Mouse (Mus musculus) retina, embryonic 14.5 days (tissue): Measurements from ENCODE around the gene Ostc.
A peak's percentile ranks its signal among the peaks of the same experiment; 100 is the strongest.

ENCODE experiments used
- DNase-seq: peaks from one replicate; pipeline ENCODE4 v3.0.0-alpha.2; 2015; ENCODE audit warnings: low spot score

The Ostc gene

DNA sequence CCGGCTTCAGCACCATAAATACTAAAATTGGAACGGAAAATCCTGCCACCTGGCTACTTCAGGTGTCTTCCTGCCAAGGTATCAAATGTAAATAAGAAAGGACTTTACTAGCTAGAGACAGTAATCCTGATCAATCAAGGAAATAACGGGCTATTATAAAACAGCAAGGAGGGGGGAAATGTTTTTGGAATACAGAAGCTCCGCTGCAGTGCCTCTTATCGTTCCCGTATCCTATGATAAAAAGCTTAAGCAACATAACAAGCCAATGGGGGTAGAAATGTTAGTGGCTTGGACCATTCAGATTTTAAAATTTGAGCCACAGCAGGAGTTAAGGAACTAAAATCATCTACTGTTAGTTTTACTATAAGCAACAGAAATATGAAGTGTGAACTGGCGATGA, 859 bp upstream of the Ostc start:
- no peak for DNase-seq

DNA sequence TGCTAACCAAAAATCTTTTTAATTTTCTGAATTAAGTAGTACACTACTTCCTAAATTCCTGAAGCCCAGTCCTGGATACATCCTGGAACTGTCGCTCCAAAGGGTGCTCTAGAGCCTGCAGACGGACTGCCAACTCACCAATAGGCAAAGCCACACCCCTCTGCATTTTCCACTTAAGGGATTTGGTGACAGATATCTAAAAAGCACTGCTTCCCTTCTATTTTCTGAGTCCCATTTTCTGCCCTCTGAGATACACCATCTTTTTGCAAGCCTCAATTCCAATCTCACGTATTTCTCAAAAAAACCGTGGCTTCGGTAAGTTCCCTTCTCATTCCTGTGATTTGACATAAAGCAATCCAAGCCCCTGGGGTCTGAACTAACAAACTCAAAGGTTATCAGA, 715 bp downstream of the Ostc start:
- DNase-seq, result no peak

DNA sequence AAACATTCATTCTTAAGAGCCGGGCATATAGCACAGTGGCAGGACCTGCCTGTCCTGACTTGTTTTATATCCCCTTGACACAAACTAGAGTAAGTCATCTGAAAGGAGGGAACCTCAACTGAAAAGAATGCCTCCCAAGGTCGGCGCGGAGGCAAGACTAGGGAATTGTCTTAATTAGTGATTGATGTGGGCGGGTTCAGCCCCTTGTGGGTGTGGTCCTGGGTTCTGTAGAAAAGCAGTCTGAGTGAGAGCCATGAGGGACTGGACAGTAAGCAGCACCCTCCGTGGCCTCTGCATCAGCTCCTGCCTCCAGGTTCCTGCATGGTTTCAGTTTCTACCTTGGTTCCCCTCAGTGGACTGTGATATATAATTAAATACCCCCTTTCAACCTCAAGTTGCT, 7.0 kb downstream of the Ostc start:
- DNase-seq, result no peak

DNA sequence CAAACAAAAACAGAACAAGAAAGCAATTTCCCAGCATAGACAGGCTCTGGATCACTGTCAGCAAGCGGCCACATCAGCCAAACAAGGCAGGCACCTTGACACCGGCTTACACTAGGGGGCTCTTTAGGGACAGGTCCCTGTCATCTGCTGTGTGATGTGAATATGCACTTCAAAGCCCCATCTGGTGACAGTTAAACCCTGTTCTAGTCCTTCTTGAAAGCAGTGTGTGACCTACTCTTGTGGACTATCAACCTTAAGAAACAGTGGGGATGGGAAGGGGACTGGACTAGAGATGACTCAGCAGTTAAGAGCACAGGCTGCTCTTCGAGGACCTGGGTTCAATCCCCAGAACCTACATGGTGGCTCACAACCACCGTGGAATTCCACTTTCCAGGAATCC, 11.6 kb downstream of the Ostc start:
- DNase-seq, result no peak

DNA sequence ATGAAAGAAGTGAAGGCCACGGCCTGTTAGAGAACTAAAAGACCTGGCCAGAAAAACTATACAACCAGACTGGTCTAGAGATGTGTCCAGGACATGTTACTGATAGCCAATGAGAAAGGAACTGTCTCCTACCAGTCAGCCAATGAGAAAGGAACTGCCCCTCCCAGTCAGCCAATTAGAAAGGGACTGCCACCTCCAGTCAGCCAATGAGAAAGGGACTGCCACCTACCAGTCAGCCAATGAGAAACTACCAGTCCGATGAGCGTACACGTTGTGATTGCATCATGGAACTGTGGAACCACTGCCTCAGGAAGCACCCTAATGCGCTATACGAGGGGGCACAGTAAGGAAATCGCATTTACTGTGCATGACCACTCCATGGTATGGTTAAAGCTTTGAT, 14.5 kb downstream of the Ostc start:
- DNase-seq, result no peak

DNA sequence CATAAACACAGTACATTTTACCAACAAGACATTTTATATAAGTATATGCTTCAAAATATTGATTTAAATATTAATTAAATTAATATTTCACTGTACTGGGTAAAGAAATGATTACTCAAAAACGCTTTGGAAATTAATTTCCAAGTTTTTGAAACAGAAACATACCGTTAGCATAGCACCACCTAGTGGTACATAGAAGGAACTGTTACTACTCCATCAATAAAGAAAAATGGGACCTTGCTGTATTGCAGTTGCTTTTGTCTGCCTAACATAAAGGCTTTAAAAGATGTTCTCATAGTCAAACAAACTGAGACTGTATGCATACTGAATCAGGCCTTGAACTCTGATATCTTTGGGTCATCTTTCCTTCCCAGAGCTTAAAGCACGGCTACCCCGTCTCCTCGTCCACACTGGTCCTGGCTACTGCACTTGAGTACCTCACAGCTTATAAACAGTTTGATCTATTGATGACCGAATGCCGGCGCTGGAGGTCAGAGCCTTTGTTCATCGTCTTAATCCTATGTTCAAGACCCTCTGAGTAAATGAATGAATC, 15.1 kb downstream of the Ostc start:
- peak; percentile 75 for DNase-seq

DNA sequence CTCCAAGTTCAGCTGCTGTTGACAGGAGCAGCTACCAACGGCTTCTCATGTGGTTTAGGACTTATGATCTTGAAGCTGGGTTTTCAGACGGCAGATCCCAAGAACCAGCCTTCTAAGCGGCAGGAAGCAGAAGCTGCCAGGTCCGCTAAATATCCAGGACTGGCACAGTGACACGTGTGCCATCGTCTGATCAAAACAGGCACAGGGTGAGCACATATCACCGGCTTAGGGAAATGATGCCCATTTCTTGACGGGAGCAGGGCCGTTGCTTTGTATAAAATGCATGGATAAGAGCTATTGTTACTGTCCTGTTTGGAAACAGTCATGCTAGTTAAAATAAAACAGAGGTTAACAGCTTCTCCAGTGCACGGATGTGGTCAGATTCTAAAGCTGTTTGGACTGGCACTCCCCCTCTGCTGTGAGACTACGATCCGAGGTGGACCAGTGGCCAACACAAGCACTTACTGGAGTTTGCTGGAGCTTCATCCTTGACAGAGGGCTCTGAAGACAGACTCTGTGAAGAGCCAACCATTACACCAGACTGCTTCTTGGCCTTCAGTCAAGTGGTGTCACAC, 17.6 kb downstream of the Ostc start:
- no peak for DNase-seq

DNA sequence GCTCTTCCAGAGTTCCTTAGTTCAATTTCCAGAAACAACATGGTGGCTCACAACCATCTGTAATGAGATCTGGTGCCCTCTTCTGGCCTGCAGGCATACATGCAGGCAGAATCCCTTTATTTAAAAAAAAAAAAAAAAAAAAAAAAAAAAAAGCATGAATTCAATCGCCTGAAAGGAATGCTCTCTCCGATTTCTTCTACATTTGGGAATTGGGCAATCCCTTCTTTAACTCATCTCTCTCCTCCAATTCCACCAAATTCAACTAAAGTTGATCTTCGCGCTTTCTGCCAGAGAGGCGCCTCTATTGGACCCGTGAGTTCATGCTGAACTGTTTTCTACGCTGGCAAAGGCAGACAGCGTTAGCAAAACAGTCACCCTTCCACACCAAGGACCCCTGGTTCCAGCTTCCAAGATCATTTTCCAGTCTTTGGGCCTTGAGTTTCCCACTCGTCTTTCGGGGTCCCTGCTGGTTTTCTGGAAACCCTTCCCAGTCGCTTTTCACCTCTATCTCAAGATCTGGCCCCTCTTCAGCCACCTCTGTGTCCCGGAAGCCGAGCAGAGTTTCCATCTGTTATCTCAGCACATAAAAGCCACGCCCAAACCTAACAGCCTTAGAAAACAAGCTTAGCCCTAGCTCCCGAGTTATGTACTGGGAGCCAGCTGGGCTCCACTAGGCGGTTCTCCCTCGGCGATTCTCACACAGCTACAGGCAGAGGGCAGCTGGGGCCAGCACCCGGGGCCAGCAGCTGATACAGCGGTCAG, 18.2 kb downstream of the Ostc start:
- DNase-seq, result peak; percentile 65

DNA sequence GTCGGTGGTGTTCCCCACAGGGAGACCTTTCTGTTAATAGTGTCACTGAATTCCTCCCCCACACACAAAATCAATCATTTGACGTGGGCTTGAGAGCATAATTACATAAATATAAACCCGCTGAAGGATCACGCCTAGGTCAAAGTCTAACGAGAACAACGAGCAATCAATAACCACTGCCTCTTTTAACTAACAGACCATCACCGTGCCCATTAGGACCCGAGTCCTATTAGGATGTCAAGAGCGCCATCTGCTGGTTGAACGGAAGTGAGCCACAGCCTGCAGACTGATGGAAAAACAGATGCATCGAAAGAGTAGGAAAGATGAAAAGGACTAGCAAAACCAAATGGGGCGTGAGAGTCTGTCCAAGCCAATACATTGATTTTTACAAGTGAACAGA, 19.6 kb downstream of the Ostc start:
- DNase-seq, result peak; percentile 92

DNA sequence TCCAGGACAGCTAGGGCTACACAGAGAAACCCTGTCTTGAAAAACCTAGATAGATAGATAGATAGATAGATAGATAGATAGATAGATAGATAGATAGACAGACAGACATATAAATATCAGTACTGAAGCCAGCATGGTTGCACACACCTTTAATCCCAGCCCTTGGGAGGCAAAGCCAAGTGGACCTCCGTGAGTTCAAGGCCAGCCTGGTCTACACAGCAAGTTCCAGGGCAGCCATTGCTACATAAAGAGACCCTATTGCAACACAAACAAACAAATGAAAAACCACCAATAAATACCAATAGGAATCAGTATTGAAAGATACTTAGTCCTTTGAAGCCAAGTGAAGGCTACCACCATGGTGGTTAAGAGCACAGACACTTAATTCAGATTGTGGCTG, 22.2 kb downstream of the Ostc start:
- no peak for DNase-seq

DNA sequence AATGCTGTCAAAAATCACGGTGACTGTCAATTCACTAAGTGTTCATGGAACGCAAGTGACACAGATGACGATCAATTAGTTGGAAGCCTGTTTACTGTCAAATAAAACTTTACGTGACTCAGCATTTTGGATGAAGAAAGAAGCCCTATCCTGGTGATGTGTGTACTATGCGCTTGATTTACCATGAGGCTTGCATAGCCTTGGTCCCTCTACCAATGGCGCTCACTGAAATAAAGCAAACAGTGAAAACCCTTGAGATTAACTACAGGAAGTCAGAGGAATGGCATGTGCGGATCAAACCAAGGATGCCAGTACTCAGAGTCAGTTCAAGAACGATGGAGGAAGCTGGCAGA, 24.3 kb downstream of the Ostc start:
- no peak for DNase-seq

DNA sequence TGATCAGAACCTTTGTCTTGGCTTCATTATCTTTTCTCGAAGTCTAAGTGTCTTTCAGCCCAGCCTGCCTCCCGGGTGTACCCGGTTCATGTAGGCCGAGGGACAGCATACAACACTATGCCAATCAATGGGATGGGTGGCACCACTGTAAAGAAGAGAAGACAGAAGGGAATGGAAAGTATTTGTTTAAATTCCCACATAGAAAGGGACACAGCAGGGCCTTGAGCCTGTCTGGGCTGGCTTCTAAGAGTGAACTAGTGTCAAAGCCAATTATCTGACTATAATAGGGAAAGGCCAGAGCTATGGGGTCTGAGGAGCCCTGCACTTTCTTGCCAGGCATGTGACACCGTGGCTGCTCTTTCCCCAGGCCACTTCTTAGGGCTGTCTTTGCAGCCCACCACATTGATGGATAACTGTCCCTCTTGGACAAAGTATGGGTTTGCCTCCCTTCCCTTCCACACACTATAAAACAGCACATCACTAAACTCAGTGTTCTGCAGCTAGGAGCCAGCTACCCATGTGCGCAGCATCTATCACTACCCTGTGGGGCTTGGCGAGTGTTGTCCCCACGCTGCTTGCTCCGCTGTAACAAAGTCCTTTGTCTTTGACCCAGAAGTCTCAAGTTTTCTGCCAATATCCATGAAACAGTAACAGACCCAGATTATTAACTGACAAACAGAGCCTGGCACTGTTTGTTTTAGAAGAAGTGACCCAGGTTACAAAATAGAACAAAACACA, 24.8 kb downstream of the Ostc start:
- no peak for DNase-seq

DNA sequence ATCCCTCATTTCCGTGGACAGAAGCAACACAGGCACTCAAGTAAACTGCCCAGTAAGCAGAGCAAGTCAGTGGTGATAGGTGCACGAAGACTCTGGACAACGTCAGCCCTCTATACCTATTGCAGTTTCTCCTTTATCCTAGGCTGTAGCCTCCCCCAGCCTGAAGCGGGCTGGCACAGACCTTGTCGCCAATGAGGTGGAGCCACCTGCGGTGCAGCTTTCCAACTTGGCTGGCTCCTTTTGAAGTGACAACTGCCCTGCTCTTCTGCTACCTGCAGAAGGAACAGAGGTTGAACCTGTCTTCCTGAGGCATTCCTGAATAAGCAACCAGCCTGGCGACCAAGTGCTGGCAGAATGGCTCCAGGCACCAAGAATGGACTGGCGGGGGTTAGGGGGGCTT, 25.4 kb downstream of the Ostc start:
- DNase-seq, result no peak

DNA sequence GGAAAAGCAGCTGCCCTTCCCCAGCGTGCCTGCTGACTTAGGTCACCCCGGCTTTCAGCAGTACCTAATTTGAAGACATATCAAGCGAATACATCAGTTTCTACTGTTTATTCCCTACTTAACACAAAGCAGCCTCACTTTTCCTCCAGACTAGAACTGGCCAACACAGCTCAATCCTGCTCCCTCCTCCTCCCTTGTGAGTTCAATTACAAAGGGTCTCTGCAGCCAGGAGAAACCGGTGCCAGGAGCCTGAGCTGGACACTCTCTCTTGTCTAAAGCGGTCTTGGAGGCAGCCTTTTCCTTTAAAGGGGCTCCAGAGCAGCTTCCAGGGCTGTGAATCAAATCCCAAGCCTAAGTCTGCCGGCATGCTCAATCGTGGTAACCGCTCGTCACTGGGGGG, 27.1 kb downstream of the Ostc start:
- DNase-seq, result no peak

DNA sequence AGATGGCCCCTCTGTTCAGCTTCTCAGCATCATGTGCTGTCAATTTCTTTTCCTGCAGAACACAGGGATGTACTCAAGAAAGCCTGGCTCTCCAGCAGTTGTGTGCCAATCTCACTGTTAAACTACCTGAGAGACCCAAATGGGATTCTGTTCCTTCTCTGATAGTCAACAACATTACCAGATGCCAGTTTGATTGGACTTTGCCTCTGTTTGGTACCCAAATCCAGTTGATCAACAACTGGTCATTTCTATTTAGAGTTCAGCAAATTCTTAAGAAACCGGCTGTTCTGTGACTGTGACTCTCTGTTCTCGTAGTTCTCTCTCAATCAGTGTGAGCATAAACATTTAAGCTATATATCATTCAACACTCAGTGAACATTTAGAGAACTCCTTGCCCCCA, 28.0 kb downstream of the Ostc start:
- no peak for DNase-seq

DNA sequence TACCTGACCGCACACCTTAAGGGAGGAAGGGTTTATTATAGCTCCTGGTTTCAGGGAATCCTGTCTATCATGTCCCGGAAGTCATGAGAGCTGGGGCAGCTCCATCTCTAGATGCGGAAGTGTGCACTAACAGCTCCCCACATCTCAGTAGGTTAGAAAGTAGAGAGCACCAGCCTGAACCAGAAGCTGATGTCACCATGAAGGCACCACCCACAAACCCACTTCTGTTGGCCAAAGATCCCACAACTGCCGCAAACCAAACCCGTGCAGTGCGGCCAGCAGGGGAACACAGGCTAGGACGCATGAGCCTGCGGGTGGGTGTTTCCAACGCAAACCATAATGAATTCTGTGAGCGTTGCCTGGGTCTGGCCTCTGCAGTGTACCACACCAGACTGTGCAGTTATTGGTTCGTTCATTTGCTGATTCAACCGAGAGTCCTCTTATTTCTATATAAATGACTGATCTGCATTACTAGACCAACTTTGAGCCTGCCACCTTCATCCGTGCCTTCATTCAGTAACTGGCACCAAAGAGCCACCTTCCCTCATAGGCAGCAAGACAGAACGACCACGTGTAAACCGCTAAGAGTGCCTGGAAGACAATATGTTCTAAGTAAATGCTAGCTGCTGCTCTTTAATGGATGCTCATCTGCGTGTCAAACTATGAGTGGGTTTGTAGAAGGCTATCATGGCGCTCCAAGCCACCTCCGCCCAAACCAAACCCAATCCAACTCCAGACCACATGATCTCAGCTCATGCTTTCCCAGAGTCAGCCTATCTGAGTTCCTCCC, 31.4 kb downstream of the Ostc start:
- no peak for DNase-seq

DNA sequence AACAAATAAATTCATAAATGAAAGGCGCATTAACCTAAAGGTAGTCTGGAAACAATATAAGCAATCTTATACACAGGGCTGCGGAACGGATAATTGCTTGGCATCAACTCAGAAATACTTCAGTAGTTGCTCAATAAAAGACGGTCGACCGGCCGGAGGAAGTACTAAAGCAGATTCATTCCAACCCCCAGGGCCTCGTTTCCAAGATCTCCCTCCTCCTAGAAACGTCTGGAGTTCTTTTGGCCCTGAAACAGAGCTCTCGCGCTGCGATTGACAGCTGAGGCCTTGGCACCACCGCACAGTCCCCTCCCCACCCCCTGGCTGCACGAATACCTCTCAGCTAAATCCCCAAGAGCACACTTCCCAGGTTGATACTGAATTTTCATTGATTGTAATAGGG, 38.0 kb downstream of the Ostc start:
- no peak for DNase-seq

DNA sequence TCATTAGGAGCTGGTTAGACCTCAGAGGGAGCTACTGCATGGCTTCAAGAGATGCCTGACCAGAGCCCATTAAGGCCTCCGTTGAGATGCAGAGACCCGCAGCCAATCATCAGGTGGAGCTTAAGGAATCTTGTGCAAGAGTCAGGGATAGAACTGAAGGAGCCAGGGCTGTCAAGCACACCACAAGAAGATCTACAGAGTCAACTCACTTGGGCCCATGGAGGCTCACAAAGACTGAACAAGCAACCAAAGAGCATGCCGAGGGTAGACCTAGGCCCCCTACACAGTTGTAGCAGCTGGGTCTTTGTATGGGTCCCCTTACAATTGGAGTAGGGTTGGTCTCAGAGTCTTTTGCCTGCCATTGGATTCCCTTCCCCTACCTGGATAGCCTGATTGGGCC, 46.7 kb downstream of the Ostc start:
- DNase-seq, result no peak

DNA sequence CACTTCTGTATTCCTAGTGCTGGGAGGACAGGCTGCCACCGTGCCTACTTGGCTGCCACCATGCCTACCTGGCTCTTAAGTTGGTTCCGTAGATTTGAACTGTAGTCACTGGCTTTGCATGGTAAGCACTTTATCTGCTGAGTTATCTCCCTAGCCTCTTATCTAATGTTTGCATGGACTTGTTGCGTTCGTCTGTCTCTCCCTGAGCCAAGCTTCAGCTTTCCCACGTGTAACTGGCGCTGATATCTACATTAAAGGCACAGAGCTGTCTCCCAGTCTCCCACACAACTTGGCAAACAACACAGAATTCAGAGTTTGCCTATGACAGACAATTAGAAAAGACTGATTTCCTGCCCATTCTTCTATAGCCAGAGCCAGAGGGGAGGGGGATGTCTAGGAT, 48.6 kb downstream of the Ostc start:
- DNase-seq, result no peak

DNA sequence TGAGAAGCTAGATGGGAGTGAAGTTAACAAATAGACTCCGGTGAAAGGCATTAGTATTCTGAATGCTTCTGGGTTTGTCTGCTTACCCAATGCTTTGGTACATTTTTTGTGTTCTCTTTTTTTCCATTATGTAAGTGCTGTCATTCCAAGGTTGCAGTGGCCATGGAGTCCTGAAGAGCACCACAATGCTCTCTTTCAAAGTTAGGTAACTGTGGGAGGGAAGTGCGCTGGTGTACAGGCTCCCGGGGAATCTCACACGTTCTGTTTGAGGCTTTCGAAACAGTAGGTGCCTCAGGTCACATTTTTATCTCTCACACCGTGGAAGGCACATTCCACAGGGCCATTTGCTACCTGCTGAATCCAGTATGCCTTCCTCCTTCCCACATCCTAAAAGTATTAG, 59.7 kb downstream of the Ostc start:
- DNase-seq, result no peak

DNA sequence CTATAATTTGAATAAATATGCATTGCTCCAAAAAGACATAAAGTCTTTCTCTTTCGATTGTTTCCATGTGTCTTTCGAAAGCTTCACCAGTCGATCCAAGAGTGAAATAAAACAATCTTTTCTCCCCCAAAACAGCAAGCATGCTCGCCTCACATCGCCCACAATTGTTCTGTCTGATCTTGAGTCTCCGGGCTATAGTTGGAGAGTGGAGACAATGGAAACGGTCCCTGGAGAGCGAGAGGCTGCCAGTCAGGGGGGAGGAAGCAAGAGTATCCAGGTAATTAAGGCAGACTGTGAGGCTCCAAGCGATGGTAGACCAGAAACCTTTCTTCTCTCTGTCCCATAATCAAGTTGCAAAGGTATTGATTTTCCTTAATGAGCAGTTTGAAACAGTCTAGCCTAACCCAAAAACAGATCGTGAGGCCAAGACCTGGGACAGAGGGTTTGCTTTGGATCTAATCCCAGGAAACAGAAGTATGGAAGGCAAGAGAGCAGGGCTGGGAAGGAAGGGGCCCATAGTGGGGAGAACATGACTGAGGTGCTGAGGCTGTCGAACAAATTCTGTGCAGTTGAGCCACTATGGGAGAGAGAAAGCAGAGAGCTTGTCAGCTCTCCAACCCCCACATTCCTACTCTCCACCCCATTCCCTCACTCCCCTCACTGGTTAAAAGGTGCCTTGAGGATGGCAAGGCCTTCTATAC, 63.0 kb downstream of the Ostc start:
- DNase-seq, result no peak
